Mouse (Mus musculus): Measurements from ENCODE around the gene Dclk3.

The Dclk3 gene

DNA sequence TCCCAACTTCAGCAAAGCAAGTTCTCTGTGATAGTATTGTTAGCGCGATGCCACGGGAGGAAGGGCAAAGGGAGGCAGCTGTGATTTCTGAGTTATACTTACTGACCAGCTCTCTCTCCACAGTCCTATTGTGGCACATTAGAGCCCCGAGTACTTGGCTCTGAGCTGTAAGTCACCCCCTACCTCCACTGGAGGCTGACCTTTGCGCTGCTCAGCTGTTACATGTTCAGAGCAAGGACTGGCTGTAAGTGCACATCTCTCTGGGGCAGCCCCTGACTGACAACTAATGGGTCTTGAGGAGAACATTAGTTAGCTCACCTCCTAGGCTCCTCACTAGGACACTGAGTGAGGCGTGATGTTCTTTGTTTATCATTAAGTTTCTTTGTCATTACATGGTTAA lies 1.6 kb downstream of the Dclk3 start:
- no peak for DNase-seq

DNA sequence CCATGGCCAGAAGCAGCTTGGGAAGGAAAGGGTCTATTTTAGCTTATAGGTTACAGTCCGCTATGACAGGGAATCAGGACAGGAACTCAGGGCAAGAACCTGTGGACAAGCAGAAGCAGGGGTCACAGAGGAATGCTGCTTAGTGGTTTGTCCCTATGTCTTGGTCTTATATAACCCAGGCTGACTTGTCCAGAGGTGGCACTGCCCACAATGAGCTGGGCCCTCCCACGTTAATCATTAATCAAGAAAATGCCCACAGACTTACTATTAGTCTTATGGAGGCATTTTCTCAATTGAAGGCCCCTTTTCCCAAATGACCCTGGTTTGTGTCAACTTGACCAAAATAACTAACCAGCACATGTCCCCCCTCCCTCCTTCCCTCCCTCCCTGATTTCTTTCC lies 2.3 kb downstream of the Dclk3 start:
- DNase-seq, result no peak

DNA sequence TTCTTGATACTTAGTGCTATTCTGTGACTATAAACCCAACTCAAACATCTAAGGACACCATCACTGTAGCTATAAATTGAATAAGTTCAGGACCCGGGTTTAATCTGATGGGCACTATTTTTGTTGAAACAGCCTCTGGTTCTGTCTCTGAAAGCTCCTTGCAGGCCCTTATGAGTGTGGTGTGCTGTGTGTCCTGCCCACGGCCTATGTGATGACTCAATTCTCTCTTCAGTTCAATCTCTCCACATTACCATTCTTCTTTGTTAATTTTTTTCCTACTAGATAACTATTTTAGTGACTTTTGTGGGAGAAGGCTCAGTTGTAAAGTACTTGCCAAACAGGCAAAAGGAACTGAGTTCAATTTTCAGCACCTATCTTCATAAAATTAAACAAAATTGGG lies 7.3 kb downstream of the Dclk3 start:
- no peak for DNase-seq

DNA sequence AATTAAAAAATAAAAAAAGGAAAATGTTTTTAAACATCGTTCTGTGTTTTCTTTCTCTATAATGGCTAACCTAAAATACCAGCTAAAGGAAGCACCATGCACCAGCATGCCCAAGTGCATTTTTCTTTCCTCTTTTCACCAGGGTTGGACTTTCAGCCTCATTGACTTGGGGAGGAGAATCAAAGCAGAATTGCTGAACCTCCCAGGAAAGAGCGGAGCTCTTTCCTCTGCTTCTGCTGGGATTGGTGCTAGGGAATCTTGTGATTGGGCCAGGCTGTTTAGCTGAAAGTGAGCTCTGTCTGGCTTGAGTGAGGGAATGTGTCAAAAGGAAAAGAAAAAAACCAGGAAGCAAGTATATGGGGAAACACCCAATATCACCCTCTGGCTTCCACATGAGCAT lies 10.1 kb downstream of the Dclk3 start:
- DNase-seq, result no peak

DNA sequence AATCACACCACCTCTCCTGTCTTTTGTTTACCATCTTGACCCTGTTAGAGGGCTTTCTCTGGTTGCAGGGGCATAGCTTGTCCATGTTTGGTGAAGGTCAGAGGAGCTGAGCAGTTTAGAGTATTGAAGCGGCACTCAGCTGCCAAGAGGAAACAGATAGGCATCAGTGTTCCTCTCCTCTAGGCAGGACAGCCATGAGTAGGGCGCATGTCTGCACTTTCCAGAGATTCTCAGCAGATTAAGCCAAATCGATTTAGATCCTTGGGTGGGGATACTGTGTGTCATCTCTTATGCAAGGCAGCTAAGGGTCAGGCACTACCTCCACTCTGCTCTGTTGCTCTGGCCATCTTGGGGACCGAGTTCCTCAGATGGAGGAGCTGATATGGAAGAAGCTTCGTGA lies 11.0 kb downstream of the Dclk3 start:
- DNase-seq, result no peak

DNA sequence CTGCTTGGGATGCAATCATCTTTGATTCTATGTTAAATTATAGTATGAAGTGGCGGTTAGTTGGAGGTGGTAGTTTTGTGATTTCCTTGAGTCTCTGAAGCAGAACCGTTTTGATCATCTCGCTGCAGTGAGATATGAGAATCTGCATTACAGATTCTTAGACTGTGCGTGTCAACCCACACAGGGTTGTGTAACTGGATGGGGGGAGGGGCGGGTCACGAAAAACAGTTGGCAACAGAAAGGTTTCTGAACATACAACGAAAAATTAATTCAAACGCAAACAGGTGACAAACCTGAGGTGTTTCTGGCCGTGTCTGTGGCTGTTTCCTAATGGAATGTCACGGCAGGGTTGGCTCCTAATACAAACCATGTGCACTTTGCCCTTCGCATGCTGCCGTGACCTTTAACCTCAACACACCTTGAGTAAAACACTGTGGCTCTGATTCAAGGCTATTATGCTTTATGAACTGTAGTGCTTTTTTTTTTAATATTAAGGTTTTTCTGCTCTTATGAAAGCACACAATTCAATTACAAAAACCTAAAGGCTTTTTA lies 12.0 kb downstream of the Dclk3 start:
- no peak for DNase-seq

DNA sequence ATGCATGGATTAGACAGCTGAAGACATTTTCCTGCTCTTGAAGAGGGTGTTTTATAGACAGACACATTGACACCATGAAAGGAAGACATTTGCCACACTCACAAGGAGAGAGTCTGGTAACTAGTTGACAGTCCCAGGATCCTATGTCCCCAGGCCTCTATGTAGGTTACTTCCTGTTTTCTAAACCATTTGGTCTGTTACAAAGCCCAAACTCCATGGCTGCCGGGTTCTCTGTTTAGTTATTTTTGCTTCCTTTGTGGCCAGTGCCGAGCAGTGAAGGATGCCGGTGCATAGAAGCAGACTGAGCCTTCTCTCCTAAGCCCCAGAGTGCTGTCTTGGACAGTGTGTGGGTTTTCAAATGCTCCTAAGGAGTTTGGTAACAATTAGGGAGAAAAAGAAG lies 15.0 kb downstream of the Dclk3 start:
- DNase-seq, result no peak

DNA sequence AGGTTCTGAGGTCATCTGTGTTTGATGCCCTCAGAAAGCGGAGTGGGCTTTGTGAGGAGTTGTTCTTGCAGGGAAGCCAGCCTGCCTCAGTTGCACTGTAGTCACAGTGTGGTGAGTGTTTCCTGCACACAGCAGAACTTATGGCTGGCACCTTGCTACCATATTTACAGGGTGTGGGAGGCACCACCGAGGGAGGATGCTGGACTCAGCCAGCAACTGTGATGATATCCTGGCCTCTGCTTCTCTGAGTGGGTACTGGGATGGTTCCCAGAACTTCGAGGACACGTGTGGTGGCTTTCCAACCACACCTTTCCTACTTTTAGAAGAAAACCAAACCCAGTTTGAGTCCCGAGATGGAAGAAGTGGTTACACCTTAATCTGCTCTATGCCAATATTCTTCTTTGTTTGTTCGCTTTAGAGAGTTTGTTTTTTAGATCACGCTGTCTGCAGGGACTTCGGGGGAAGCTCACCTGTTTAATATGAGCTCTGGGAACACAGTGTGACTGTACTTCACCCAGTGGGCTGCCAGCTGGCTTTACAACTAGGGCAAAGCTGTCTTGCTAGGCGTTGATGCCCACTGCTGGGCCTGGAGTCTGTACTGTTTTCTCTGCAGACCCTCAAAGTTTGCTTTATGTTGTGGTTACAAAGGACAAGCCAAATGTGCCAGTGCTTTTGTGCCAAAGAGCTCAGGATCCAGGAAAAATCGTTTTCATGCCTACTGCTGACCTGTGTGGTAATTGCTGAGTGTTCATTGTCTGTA lies 18.5 kb downstream of the Dclk3 start:
- no peak for DNase-seq

DNA sequence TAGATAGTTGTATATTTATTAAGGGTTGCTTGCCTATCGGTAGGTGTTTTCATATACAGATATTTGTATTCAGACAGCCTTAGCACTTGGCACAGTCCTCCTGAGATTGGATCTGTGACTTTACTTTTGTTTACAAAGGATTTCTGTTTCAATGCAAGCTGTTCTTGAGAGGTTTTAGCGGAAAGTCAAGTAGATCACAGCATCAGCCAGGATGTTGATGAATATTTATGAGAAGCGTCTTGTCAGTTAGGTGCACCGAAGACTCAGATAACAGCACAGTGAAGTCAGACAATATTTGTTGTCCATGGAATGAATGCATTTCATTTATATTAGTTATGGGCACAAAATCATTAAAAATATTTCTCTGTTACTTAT lies 19.0 kb downstream of the Dclk3 start:
- DNase-seq, result no peak

DNA sequence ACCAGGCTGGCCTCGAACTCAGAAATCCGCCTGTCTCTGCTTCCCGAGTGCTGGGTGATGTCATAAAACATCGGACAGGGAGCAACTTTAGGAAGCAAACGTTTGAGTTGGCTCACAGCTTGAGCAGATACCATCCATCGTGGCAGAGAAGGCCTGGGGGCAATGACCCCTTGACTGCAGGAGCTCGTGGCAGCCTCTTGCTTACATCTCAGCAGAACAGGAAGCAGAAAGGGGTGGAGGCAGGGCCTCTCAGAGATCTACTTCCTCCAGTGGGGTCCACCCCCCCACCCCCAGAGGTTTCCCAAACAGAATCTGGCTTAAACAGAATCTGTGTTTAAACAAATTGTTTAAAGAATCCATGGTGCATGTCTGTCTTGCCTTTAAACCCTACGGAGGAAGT lies 20.6 kb downstream of the Dclk3 start:
- no peak for DNase-seq

DNA sequence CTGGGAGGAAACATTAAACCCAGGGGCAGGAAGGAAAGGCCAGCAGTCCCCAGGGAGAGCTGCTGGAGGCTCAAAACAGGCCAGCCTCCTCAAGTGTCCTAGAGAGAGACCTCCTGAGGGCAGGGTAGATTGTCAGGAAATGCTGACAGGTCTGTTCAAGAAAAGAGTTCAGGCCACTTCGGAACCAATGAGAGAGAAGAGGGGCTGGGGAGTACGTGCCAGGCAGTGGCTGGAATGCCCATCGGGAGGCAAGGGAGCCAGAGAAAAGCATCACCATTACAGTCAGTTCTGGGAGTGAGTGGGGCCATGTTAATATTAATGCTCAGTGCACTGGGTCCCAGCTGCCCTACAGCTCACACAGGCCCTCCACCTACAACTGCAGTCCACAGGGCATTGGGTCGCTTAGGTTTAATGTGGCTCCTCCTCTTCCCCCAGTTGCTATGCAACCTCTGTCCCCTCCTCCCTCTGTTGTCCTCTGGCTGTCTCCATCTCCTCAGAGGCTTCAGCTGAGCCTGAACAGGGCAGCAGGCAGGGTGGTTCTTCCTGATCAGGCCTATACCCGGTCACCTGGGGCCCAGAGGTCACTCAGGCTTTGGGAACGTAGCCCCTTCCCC lies 21.4 kb downstream of the Dclk3 start:
- DNase-seq, result no peak

DNA sequence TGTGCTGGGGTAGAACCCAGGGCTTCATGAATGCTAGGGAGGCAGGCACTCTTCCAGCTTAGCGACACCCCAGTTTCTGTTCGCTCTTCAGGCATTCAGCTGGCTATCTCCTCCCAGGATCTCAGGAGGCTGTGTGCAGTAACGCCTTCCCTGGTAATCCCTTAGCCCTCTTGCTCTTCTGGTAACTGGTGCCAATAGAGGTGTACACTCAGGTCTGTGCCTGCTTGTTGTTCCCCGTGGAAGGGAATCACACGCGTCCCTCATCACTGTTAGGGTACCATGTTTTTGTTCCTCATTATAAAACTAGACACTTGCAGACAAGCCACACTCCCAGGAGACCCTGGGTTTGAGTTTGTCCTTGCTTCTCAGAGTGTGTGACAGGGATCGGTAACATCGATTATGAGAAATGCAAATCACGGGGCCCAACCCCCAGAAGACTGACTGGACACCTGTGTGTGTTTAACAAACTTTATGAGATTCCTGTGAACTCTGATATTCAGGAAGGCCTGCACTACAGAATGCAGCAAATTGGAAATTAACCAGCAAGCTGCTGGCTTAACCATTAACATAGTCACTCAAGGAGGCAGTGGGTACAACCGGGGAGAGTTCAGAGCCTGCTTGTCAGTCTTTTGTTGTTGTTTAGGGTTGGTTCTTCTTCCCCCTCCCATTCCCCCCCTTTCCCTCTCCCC lies 22.7 kb downstream of the Dclk3 start:
- DNase-seq, result no peak

DNA sequence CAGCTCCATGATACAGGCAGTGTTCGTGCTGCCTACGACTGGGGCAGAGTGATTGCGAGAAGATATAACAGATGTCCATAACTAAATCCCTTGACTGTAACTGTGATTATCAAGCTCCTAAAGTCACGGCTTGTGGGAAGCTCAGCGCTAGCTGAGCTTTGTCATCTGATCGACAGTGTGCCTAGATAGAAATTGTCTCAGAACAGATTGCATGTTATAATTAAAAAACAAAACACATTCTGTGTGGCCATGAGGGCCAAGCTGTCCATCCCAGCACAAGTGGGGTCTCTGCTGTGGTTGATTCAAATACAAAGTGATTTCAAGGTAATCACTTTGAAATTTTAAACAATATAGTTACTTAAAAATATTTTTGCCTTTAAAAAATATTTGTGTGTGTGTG lies 26.8 kb downstream of the Dclk3 start:
- DNase-seq, result no peak

DNA sequence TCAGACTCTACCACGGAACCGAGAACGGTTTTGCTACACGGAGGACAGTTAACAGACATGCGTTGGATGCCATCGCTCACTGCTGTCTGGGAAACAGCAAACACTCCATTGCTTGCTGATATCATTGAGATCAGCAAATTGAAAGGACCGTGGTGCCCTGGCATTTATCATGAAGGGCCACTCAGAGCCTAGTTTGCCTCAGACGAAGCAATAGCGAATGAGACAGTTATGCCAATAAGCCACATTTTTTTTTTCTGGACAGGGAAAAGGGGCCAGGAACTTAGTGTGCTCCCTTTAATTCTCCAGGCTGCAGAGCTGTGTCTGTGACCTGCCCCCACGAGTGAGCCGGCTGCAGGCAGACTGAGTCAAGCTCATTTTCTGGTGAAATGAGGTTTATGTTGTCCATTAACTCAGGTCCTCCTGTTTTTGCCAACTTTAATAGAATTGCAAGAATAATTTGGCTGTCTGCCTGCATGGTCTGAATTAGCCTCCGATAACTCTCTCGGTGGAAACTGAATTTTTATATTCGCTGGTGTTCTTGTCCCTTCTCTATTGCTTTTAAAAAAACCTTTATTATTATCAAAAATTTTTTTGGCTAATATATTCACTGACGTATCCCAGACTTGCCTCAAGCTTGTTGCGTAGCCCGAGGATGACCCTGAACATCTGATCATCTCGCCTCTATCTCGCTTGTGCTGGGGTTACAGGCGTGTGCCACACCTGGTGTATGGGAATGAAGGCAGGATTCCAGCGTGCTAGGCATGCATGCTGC lies 35.0 kb downstream of the Dclk3 start:
- no peak for DNase-seq

DNA sequence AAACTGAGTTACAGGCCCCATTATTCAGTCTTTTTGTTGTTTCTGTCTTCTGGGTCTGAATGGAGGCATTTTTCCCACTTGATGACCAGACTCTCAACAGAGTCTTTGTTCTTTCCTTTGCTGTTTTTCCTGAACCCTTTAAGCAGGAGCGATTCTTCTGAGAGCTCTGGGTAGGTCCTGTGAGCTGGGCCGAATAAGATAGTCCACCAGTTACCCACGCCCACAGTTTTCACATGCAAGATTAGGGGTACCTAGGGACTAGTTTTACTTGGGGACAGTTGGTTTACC lies 35.5 kb downstream of the Dclk3 start:
- DNase-seq, result no peak

DNA sequence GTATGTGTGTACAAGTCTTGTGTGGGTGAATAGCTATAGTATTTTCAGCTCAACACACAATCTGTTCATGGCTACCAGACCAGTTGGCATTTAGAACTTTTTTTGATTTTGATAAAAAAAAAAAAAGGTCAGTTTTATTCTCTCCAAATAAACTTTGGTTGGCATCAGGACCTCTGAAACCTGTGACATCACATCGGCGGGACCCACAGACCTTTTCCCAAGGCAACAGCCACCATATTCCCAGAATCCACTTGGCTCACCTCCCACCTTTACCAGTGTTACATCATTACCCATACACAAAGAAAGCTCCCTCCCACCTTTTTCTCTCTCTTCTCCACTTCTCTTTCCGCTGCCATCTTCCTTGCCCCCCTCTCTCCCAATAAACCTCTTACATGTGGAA lies 36.4 kb downstream of the Dclk3 start:
- DNase-seq, result no peak

DNA sequence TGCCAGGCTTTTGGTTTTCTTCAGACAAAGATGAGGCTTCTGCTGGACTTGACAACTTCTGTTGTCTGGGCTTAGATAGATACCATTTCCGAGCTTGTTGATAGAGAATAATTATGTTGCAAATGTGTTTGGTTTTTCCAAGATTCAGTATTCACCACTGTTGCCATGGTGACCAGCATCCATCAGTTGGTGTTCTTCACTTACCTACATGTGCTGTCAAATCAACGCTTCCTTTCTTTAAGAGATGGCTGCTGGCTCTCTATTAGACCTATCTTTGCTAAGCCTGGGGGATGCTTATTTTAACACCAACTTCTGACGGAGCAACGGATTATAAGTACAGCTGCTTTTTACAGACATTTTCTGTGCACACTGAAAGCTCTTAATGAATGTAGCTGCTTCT lies 37.1 kb downstream of the Dclk3 start:
- DNase-seq, result no peak

DNA sequence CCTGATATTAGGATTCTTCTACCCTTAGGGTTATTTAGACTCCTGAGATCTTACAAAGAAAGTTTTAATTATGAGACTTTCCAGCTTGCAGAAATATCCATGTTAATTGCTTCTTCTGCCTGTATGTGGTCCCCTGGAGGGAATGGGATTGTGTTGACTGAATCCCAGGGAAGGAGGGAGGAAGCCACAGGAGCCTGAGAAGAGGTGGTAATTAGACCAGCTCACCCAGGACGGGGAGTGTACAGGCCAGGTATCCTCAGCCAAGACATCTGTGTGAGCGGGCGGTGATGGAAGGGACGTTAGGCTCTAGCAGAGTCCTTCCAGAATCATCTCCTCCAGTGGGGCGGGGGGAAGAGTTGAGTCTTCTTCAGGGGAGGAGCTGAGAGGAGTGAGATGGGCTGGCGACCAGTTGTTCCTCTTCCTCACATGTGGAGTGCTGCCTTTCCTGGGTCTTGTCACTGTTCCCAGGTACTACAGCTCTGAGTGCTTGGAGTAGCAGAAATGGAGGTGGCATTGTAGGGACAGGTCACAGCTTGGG lies 37.7 kb downstream of the Dclk3 start:
- DNase-seq, result no peak

DNA sequence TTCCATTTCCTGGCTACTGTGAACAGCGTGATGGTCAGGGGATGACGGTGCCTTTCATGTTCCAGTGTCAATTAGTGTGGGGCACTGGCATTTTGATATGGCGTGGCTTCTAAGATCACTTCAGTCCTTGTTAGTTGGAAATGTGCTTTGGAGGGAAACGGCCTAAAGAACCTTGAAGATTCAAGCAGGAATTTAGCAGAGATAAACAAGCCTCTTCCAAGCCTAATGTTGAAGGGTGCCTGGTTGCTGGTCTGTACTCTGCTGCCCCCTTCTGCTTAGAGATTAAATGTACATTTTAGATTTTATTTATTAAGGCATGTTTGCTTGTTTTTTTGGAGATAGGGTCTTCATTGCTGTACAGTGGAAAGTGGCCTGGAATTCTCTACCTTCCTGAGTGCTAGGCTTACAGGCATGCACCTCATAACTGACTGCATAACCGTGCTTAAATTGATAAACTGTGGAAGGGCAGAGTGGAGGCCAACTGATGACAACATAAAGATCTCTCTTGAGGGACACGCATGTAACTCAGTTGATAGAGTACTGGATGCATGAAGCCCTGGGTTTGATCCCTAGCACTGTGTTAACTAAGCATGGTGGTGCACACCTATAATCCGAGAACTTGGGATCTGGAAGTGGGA lies 40.1 kb downstream of the Dclk3 start:
- no peak for DNase-seq

DNA sequence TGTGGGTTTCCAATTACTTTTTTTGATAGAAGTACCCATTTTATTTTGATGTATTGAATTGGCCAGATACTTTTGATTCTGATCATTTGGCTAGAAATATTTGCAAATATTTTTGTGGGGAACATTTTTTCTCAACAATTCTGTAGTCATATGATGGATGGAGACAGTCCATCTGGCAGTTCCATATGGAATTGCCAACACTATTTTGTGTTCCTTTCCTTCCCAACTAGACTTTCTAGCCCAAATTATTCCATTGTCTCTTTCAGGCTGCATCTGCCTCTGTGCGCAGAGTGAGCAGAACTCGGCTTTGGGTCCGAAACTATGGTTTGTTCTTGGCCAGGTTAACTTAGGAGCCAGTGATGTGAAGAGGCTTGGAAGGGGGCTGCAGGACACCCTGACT lies 42.1 kb downstream of the Dclk3 start:
- DNase-seq, result no peak

DNA sequence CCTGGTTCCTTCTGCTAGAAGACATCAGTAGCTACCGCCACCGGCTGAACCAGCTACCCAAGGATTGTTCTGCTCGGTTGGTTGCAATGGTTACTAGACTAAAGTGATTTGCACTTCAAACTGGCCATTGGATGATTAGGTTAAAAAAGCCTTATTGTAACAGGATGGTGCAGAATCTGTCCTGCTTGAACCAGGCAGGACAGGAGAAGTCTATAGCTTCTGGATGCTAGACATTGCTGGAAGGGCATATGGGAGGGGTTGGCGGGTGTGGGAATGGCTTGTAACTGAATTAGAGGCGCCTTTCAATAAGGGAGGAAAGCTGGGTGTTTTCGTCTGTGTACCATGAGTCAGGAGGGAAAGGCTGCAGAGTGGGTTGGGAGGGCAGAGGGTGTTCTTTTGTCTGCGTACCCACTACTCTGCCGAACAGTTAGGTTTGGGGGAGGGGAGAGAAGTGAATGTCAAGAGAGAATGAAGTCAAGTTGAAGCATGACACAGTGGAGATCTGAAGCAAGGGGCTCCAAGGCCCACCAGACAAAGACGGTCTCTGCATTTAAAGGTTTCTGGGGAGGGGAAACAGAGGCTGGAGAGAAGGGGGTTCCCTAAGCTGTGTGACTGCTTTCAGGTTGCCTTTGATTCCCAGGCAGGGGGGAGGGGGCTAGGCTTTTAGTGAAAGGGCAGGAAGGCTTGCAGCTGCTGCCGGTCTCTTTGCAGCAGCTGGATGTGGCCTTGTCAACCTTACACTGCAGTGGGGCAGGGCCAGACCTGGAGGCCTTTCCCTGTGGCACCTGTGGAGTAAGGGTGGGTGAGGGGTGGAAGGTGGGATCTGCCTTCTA lies 48.0 kb downstream of the Dclk3 start:
- DNase-seq, result no peak

DNA sequence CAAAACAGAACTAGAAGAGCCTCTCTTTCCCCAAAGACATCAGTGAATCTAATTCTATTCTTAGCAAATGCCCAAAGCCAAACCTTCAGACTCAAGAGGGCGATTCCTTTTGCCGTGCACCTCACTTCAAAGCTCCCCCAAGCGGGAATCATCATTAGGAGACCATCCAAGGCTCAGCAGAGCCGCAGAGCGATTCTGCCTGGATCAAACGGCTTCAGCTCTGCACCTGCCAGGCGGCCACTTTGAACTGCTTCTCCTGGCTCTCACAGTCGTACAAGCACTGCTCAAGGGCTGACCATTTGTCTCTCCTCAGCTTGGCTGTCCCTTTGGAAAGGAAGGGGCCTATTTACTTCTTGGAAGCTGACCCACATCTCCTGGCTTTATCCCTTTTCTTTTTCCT lies 51.7 kb downstream of the Dclk3 start:
- DNase-seq, result no peak
